Mouse (Mus musculus) stomach, embryonic 15.5 days (tissue): Measurements from ENCODE around the gene Gm15217. TPM values are rescaled to one million over a fixed set of nuclear protein-coding genes. Genes with fewer than 3 reads are reported as not detected.

ENCODE experiments used
- ATAC-seq: fragments of 200-750 bp; cut with Nextera tagmentation; 2 replicates; pipeline ENCODE4 v1.8.0; 2017; ENCODE audit warnings: low read depth, moderate number of reproducible peaks, moderate TSS enrichment; ENCODE audit not compliant: insufficient read depth, low FRiP score
- H3K27ac ChIP-seq: fragments of 300-500 bp; sonication (generic); 2 replicates; pipeline ENCODE4 v1.5.1; 2015; ENCODE audit warnings: mild to moderate bottlenecking, inconsistent platforms
- H3K27me3 ChIP-seq: fragments of 300-500 bp; sonication (generic); replicated peaks from 2 replicates; pipeline ENCODE4 v1.6.1; 2015; ENCODE audit warnings: inconsistent platforms
- H3K36me3 ChIP-seq: fragments of 300-500 bp; sonication (generic); 2 replicates; pipeline ENCODE4 v1.6.1; 2015; ENCODE audit warnings: inconsistent platforms
- H3K4me1 ChIP-seq: fragments of 300-500 bp; sonication (generic); 2 replicates; pipeline ENCODE4 v1.6.1; 2015; ENCODE audit warnings: inconsistent platforms
- H3K4me2 ChIP-seq: fragments of 300-500 bp; sonication (generic); 2 replicates; pipeline ENCODE4 v1.6.1; 2015; ENCODE audit warnings: mild to moderate bottlenecking, inconsistent platforms
- H3K4me3 ChIP-seq: fragments of 300-500 bp; sonication (generic); replicated peaks from 2 replicates; pipeline ENCODE4 v1.5.1; 2015; ENCODE audit warnings: inconsistent platforms
- H3K9ac ChIP-seq: fragments of 300-500 bp; sonication (generic); 2 replicates; pipeline ENCODE4 v1.6.1; 2015; ENCODE audit warnings: inconsistent platforms
- H3K9me3 ChIP-seq: fragments of 300-500 bp; sonication (generic); 2 replicates; pipeline ENCODE4 v1.6.1; 2016; ENCODE audit warnings: inconsistent platforms
- WGBS: fragments of 180-500 bp; shearing (Covaris S2); methylation state at CpG from one replicate; pipeline ENCODE4 v1.1.7; 2015; 5-methylcytosine and 5-hydroxymethylcytosine counted together
- polyA plus RNA-seq: library from polyadenylated mRNA; unstranded; fragments of >200 nt; fragmentation: Nextera tagmentation; extraction: Ambion mirVana; gene quantifications from 2 replicates; pipeline ENCODE4 v1.2.1, GENCODE M21; 2015

Gene Gm15217
- 0.24 TPM in 1 of 2 replicates, not detected in the other for polyA plus RNA-seq

DNA sequence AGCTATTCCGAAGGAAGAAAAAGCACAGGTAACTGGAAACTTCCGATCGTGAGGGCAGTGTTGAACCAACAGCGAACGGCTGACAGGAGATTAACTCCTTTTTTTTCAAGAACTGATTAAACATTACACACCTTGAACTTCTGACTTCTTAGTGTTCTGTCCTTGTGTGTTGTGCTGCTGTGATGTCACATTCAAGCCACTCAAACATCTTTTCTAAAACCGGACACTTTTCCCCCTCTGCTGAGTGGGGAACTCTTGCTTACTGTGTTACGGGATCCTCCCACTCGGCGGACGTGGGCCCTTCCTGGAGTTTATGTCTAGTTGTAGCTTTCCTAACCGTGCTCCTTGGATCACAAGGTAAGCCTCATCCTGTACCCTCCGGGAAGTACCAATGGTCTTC lies at the start of gene Gm15217:
Gene Gm15217 (plus strand): TSS at position 130 of the 400 bp plus-strand sequence.
- H3K36me3 ChIP-seq, result no peaks in the 10 kb centered on the region
- peak within 1 kb of the TSS; percentile 54 for H3K4me2 ChIP-seq
- H3K27ac ChIP-seq, result no peak within 1 kb of the TSS
- H3K27me3 ChIP-seq, result no peaks in the 10 kb centered on the region
- H3K4me1 ChIP-seq, result peaks cover 8% of the 10 kb centered on the region; the same call in 1 of the 2 replicates
- peak within 1 kb of the TSS; percentile 19 for H3K4me3 ChIP-seq
- 64% methylated on average over 12 of the region's 12 CpGs for WGBS
- H3K9me3 ChIP-seq, result no peaks in the 10 kb centered on the region
- ATAC-seq, result no peak
- no peak within 1 kb of the TSS for H3K9ac ChIP-seq

DNA sequence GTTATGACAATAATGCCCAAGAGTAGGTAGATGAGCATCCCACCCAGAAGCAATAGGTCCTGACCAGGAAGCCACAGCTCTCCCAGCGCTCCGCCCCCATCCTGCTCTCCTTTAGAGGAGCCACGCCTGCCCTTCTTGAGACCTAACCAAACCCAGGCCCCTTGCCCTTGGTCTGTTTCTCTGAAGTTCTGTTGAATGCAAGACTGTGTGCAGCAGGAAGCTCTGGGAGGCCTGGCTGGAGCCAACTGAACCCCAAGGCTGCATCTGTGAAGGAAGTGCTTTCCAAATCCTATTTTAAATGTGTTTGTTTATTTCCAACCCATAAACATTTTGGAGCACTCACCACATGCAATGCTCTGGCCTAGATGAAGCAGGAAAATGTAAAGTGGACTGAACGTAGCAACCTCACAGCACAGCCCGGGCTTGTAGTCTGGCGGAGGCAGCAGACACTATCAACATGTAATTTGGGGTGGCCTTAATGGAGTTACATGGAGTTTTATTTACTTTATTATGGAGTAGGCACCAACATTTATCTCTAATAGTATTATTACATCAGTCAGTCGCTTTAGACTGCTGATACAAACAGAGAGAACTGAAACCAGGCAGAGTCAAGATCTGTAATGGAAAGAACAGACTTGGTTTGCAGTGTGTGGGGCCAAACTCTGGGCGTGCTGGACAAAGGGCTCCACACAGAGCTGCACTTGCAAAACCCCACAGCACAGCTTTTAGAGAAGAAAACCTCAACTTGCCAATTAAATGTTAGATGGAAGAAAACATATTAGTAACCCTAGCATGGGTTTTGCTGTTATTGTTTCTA lies 45.6 kb upstream of the Gm15217 start:
- no peaks in the 10 kb centered on the region for H3K4me1 ChIP-seq
- H3K36me3 ChIP-seq, result no peaks in the 10 kb centered on the region
- no peak overlapping the region for H3K9ac ChIP-seq
- H3K27ac ChIP-seq, result peak overlapping the region; percentile 48; the same call in 1 of the 2 replicates
- H3K27me3 ChIP-seq, result no peaks in the 10 kb centered on the region
- H3K4me3 ChIP-seq, result no peak overlapping the region
- H3K9me3 ChIP-seq, result no peaks in the 10 kb centered on the region
- peak; percentile 43; the same call in 1 of the 2 replicates for ATAC-seq
- WGBS, result 61% methylated on average over 8 of the region's 8 CpGs
- H3K4me2 ChIP-seq, result no peak overlapping the region

DNA sequence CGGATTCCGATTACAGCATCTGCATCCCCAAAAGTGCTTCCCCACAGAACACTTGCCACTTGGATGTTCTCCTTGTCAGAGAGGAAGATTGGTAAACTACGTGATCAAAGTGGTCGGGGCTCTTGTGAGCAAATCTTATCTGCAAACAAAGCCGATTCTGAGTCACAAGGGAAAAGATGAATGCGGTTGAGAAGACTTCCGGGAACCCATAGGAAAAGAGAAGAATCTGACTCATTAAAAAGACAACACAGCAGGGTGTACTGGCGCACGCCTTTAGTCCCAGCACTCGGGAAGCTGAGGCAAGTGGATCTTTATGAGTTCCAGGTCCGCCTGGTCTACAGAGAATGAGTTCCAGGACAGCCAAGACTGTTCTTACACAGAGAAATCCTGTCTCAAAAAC lies 40.4 kb upstream of the Gm15217 start:
- WGBS, result 77% methylated on average over 11 of the region's 11 CpGs
- no peak overlapping the region for H3K4me3 ChIP-seq
- H3K9ac ChIP-seq, result no peak overlapping the region
- no peaks in the 10 kb centered on the region for H3K36me3 ChIP-seq
- ATAC-seq, result no peak
- no peaks in the 10 kb centered on the region for H3K27me3 ChIP-seq
- no peak overlapping the region for H3K27ac ChIP-seq
- H3K4me2 ChIP-seq, result no peak overlapping the region
- no peaks in the 10 kb centered on the region for H3K4me1 ChIP-seq
- no peaks in the 10 kb centered on the region for H3K9me3 ChIP-seq

DNA sequence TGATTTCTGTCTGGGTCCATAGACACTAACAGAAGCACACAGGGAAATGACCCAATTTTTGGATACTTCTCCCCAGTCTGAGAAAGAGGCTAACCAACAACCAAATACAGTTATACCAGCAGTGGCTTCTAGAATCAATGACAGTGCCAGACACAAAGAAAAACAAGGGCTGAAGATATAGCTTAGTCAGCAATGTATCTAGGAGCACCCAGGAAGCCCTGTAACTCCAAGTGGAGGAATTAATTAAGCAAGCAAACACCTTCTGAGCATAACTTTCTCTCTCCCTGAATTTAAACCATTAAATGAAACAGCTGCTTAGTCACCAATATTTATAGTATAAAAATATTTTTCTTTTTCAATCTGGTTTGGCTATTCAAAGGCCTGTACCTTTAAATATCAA lies 34.5 kb upstream of the Gm15217 start:
- no peaks in the 10 kb centered on the region for H3K9me3 ChIP-seq
- no peak for ATAC-seq
- H3K27me3 ChIP-seq, result no peaks in the 10 kb centered on the region
- no peak overlapping the region for H3K9ac ChIP-seq
- H3K4me2 ChIP-seq, result no peak overlapping the region
- H3K36me3 ChIP-seq, result no peaks in the 10 kb centered on the region
- H3K4me3 ChIP-seq, result no peak overlapping the region
- no peak overlapping the region for H3K27ac ChIP-seq
- no peaks in the 10 kb centered on the region for H3K4me1 ChIP-seq

- 77% methylated on average over 7 of the region's 7 CpGs for WGBS
- no peak overlapping the region for H3K9ac ChIP-seq
- no peaks in the 10 kb centered on the region for H3K36me3 ChIP-seq
- no peak overlapping the region for H3K4me3 ChIP-seq
- no peaks in the 10 kb centered on the region for H3K4me1 ChIP-seq
- no peak overlapping the region for H3K4me2 ChIP-seq
- no peaks in the 10 kb centered on the region for H3K9me3 ChIP-seq
- H3K27me3 ChIP-seq, result no peaks in the 10 kb centered on the region
- no peak overlapping the region for H3K27ac ChIP-seq
- no peak for ATAC-seq
Observed at GRCm38 (mm10) chr14:46357286-46357685, 21.9 kb upstream of the Gm15217 start.

DNA sequence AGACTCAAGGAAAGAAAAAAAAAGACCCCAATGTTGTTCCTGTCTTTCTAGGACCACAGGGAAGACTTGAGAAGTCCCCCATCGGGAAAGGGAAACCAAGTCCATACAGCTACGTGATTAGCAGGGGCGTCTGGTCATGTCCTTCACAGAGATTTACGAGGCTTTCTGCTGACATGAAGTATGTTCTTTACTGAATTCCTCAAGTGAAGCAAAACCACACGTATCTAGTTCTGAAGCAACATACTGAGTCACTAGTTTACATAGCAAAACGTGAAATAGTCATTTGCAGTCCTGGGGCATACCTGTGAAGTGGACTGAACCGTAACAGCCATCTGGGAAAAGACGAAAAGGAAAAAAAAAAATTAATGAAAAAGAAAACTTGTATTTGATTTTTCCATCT lies 21.5 kb upstream of the Gm15217 start:
- WGBS, result 69% methylated on average over 8 of the region's 8 CpGs
- Histone ChIP-seq H3K4me1 (no peaks in the 10 kb centered on the region), H3K9me3 (no peaks in the 10 kb centered on the region), H3K4me2 (no peak overlapping the region), H3K27ac (no peak overlapping the region), H3K4me3 (no peak overlapping the region), H3K9ac (no peak overlapping the region), H3K27me3 (no peaks in the 10 kb centered on the region), H3K36me3 (no peaks in the 10 kb centered on the region)
- ATAC-seq, result no peak

- H3K9me3 ChIP-seq, result no peaks in the 10 kb centered on the region
- no peak overlapping the region for H3K27ac ChIP-seq
- H3K4me2 ChIP-seq, result no peak overlapping the region
- no peak overlapping the region for H3K4me3 ChIP-seq
- no peaks in the 10 kb centered on the region for H3K4me1 ChIP-seq
- 36% methylated on average over 10 of the region's 10 CpGs for WGBS
- H3K27me3 ChIP-seq, result no peaks in the 10 kb centered on the region
- no peak for ATAC-seq
- no peak overlapping the region for H3K9ac ChIP-seq
- H3K36me3 ChIP-seq, result no peaks in the 10 kb centered on the region
Observed at GRCm38 (mm10) chr14:46363209-46363608, 16.0 kb upstream of the Gm15217 start.

DNA sequence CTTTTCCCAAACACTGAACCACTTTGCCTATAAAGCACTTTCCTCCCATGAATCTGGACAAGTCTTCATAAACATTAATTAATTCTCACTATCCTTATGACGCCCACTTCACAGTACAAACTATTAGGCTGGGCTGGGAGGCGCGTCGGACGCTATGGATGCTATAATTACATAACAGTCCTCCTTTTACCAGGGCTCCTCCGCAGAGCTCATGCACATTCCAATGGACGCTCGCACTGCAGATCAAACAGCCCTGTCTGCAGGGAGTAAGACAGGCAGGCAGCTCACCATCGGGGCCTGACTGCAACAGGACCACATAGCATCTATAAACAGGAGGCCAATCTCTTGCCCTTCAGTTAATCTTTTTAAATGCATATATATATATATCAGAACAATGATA lies 6.8 kb upstream of the Gm15217 start:
- Histone ChIP-seq H3K4me2 (no peak overlapping the region), H3K4me3 (no peak overlapping the region), H3K4me1 (no peaks in the 10 kb centered on the region), H3K9ac (no peak overlapping the region), H3K9me3 (no peaks in the 10 kb centered on the region), H3K27ac (no peak overlapping the region), H3K36me3 (no peaks in the 10 kb centered on the region), H3K27me3 (no peaks in the 10 kb centered on the region)
- 27% methylated on average over 9 of the region's 9 CpGs for WGBS
- ATAC-seq, result no peak

DNA sequence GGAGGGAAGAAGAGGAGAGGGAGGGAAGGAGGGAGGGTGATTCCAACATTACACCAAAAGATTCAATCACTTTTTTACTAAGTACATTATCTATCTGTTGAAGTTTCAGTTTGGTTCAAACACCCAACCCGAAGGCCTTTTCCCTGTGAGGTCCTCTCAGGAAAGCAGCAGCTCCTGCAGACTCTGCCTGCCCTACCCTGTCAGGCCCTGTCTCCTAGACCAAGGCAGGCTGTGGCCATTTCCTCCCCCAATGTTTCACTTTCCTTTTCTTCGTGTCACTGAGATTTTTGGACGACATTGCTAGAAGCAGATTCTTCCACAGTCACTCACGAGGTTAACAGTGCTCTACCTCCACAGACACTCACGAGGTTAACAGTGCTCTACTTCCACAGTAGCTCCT lies 3.4 kb upstream of the Gm15217 start:
- Histone ChIP-seq H3K27ac (no peak overlapping the region), H3K27me3 (no peaks in the 10 kb centered on the region), H3K9ac (no peak overlapping the region), H3K9me3 (no peaks in the 10 kb centered on the region), H3K4me3 (no peak overlapping the region), H3K4me2 (no peak overlapping the region), H3K36me3 (no peaks in the 10 kb centered on the region), H3K4me1 (peaks cover 5% of the 10 kb centered on the region; the same call in 1 of the 2 replicates)
- ATAC-seq, result no peak
- 75% methylated on average over 5 of the region's 5 CpGs for WGBS

GRCm38 (mm10) chr14:46380286-46380721 lies 1.1 kb downstream of the Gm15217 start:
- peaks cover 8% of the 10 kb centered on the region; the same call in 1 of the 2 replicates for H3K4me1 ChIP-seq
- peak; percentile 53; the same call in 1 of the 2 replicates for ATAC-seq
- peak overlapping the region; percentile 54 for H3K4me2 ChIP-seq
- WGBS, result 18% methylated on average over 31 of the region's 31 CpGs
- no peaks in the 10 kb centered on the region for H3K27me3 ChIP-seq
- no peaks in the 10 kb centered on the region for H3K9me3 ChIP-seq
- no peak overlapping the region for H3K27ac ChIP-seq
- H3K9ac ChIP-seq, result no peak overlapping the region
- H3K4me3 ChIP-seq, result peak overlapping the region; percentile 19
- H3K36me3 ChIP-seq, result no peaks in the 10 kb centered on the region

- no peak overlapping the region for H3K4me2 ChIP-seq
- no peaks in the 10 kb centered on the region for H3K9me3 ChIP-seq
- H3K9ac ChIP-seq, result no peak overlapping the region
- no peak for ATAC-seq
- peaks cover 12% of the 10 kb centered on the region; the same call in 1 of the 2 replicates for H3K4me1 ChIP-seq
- 60% methylated on average over 6 of the region's 6 CpGs for WGBS
- H3K27ac ChIP-seq, result no peak overlapping the region
- H3K4me3 ChIP-seq, result no peak overlapping the region
- H3K27me3 ChIP-seq, result no peaks in the 10 kb centered on the region
- H3K36me3 ChIP-seq, result no peaks in the 10 kb centered on the region
Observed at GRCm38 (mm10) chr14:46381457-46381856, 2.2 kb downstream of the Gm15217 start.

DNA sequence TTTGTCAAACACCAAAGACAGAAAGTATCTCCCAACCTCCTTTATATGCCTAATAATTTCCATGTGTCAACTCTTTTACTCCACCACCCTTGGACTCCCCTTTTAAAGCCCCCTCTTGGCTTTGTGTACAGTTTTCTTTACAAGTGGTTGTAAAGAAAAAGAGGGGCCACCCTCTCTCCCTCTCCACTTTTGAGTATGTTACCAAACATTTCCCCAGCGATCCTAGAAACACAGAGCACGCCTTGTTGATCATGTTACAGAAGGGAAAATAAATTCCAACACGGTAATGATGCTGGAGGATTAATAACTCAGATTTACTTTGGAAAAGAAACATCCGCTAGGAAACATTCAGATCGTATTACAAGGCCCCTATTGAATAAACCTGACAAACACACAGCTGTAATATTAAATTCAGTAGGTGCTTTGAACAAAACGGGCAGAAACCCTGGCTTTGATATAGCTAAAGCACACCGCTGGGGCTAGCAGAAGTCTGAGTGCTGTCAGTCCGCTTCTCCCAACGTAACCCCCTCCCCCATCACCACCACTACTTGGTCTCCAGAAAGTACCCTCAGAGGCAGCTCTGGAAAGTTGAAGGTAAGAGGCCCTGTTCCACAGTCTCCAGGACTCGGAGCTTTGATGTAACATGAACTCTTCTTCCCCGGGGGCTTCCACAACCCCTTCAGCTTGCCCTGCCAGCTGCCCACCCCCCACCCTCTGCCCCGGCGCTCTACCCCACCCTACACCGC lies 5.9 kb downstream of the Gm15217 start:
- peak overlapping the region; percentile 10; the same call in 1 of the 2 replicates for H3K9ac ChIP-seq
- H3K27me3 ChIP-seq, result peaks cover 17% of the 10 kb centered on the region
- H3K27ac ChIP-seq, result 0 out of 2 replicates have a peak overlapping the region, but pooled peaks have one; percentile 11
- H3K4me3 ChIP-seq, result peak overlapping the region; percentile 59
- 15% methylated on average over 14 of the region's 14 CpGs for WGBS
- no peak for ATAC-seq
- peaks cover 17% of the 10 kb centered on the region; the same call in 1 of the 2 replicates for H3K4me1 ChIP-seq
- no peaks in the 10 kb centered on the region for H3K9me3 ChIP-seq
- no peaks in the 10 kb centered on the region for H3K36me3 ChIP-seq
- H3K4me2 ChIP-seq, result peak overlapping the region; percentile 82
